ENCODE assay signal across 14 mouse cellular contexts in genomic region chr4:119895504-119895903, GRCm38 (mm10).
DNase-seq lines count a peak whose midpoint lies in the region; ATAC-seq and TF ChIP-seq lines count a peak whose summit lies in the region.
"Had no signal": no experiment of that assay in that cellular context is flagged by ENCODE, and none has a peak within 500 bp of the region (broad histone marks: within the 10 kb centered on the region; RNA-seq: fewer than 3 reads in every experiment).

No protein-coding gene starts in this region.

- no peak for ATAC-seq in forebrain, embryonic 11.5 days (replicated peaks; ENCODE audit: low FRiP score)
- no peak for ATAC-seq in forebrain, embryonic 12.5 days (ENCODE audit: low FRiP score)
- ATAC-seq in lung, postnatal 0 days, result no peak; the same call in 1 of the 2 replicates
- peak; percentile 58 for ATAC-seq in liver, embryonic 13.5 days (ENCODE audit: low read depth)
- ATAC-seq in midbrain, embryonic 16.5 days, result peak; percentile 15; the same call in 1 of the 2 replicates
- ATAC-seq in kidney, embryonic 14.5 days (ENCODE audit: low FRiP score, low TSS enrichment), result no peak
- ATAC-seq: Patski had no signal

- no peak for TF ChIP-seq EP300 in lung, postnatal 0 days (IDR thresholded peaks at IDR 0.05)

- no peaks in the 10 kb centered on the region for H3K9me3 ChIP-seq in forebrain, embryonic 11.5 days (ENCODE audit: control insufficient read depth, low read length)
- no peaks in the 10 kb centered on the region for H3K9me3 ChIP-seq in forebrain, embryonic 12.5 days
- H3K9me3 ChIP-seq in lung, postnatal 0 days (ENCODE audit: low read length), result no peaks in the 10 kb centered on the region
- H3K9me3 ChIP-seq in liver, embryonic 13.5 days (replicated peaks), result no peaks in the 10 kb centered on the region
- no peaks in the 10 kb centered on the region for H3K9me3 ChIP-seq in midbrain, embryonic 16.5 days (replicated peaks; ENCODE audit: control insufficient read depth, low read length, poor library complexity, severe bottlenecking)
- H3K9me3 ChIP-seq in kidney, embryonic 14.5 days (ENCODE audit: control insufficient read depth, low read length), result no peaks in the 10 kb centered on the region
- H3K9me3 ChIP-seq: kidney, embryonic 15.5 days had no signal

- no peak overlapping the region for H3K9ac ChIP-seq in forebrain, embryonic 11.5 days (ENCODE audit: low read length)
- H3K9ac ChIP-seq in forebrain, embryonic 12.5 days, result no peak overlapping the region
- no peak overlapping the region for H3K9ac ChIP-seq in lung, postnatal 0 days (replicated peaks; ENCODE audit: low read depth)
- H3K9ac ChIP-seq in liver, embryonic 13.5 days, result peak overlapping the region; percentile 61
- H3K9ac ChIP-seq in midbrain, embryonic 16.5 days (ENCODE audit: low read depth, low read length), result no peak overlapping the region
- no peak overlapping the region for H3K9ac ChIP-seq in kidney, embryonic 14.5 days (ENCODE audit: low read depth, low read length)
- H3K9ac ChIP-seq: kidney, embryonic 15.5 days had no signal

- H3K27me3 ChIP-seq in forebrain, embryonic 11.5 days (ENCODE audit: control insufficient read depth, insufficient read depth, low read length), result no peaks in the 10 kb centered on the region
- H3K27me3 ChIP-seq in forebrain, embryonic 12.5 days, result no peaks in the 10 kb centered on the region
- no peaks in the 10 kb centered on the region for H3K27me3 ChIP-seq in lung, postnatal 0 days (replicated peaks; ENCODE audit: insufficient read depth, low read length)
- H3K27me3 ChIP-seq in liver, embryonic 13.5 days, result no peaks in the 10 kb centered on the region
- H3K27me3 ChIP-seq in midbrain, embryonic 16.5 days (ENCODE audit: control insufficient read depth, insufficient read depth, low read depth, low read length), result no peaks in the 10 kb centered on the region
- H3K27me3 ChIP-seq in kidney, embryonic 14.5 days (ENCODE audit: control insufficient read depth, insufficient read depth, low read length), result no peaks in the 10 kb centered on the region
- H3K27me3 ChIP-seq: kidney, embryonic 15.5 days; Patski had no signal

- WGBS in forebrain, embryonic 11.5 days, result 83% methylated on average over 5 of the region's 5 CpGs
- 82% methylated on average over 5 of the region's 5 CpGs for WGBS in forebrain, embryonic 12.5 days
- 62% methylated on average over 5 of the region's 5 CpGs for WGBS in lung, postnatal 0 days
- WGBS in liver, embryonic 13.5 days (ENCODE audit: insufficient replicate concordance), result 46% methylated on average over 5 of the region's 5 CpGs
- WGBS in midbrain, embryonic 16.5 days, result 77% methylated on average over 5 of the region's 5 CpGs
- WGBS in kidney, embryonic 14.5 days, result 55% methylated on average over 5 of the region's 5 CpGs

- 0 out of 2 replicates have a peak, but pooled peaks cover 2% of the 10 kb centered on the region for H3K4me1 ChIP-seq in forebrain, embryonic 11.5 days (replicated peaks; ENCODE audit: control insufficient read depth, insufficient read depth, low read length)
- H3K4me1 ChIP-seq in forebrain, embryonic 12.5 days, result peaks cover 5% of the 10 kb centered on the region; the same call in 1 of the 2 replicates
- H3K4me1 ChIP-seq in lung, postnatal 0 days (ENCODE audit: insufficient read depth, low read depth, low read length), result no peaks in the 10 kb centered on the region
- H3K4me1 ChIP-seq in liver, embryonic 13.5 days (replicated peaks), result peaks cover 37% of the 10 kb centered on the region
- H3K4me1 ChIP-seq in midbrain, embryonic 16.5 days (ENCODE audit: control insufficient read depth, insufficient read depth, low read length), result 0 out of 2 replicates have a peak, but pooled peaks cover 3% of the 10 kb centered on the region
- no peaks in the 10 kb centered on the region for H3K4me1 ChIP-seq in kidney, embryonic 14.5 days (ENCODE audit: control insufficient read depth, insufficient read depth, low read length)
- H3K4me1 ChIP-seq: kidney, embryonic 15.5 days had no signal

- H3K4me3 ChIP-seq in forebrain, embryonic 11.5 days (ENCODE audit: low read depth, low read length), result no peak overlapping the region
- no peak overlapping the region for H3K4me3 ChIP-seq in forebrain, embryonic 12.5 days (replicated peaks)
- no peak overlapping the region for H3K4me3 ChIP-seq in lung, postnatal 0 days (ENCODE audit: low read depth, low read length)
- H3K4me3 ChIP-seq in liver, embryonic 13.5 days (replicated peaks), result 0 out of 2 replicates have a peak overlapping the region, but pooled peaks have one; percentile 16
- no peak overlapping the region for H3K4me3 ChIP-seq in midbrain, embryonic 16.5 days (ENCODE audit: low read depth, low read length)
- no peak overlapping the region for H3K4me3 ChIP-seq in kidney, embryonic 14.5 days (ENCODE audit: low read length)
- H3K4me3 ChIP-seq: kidney, embryonic 15.5 days; myocyte had no signal

- TF ChIP-seq CTCF in lung, postnatal 0 days (IDR thresholded peaks at IDR 0.05), result no peak

- no peak overlapping the region for H3K4me2 ChIP-seq in forebrain, embryonic 11.5 days (ENCODE audit: low read depth, low read length, severe bottlenecking)
- H3K4me2 ChIP-seq in forebrain, embryonic 12.5 days, result no peak overlapping the region
- no peak overlapping the region for H3K4me2 ChIP-seq in lung, postnatal 0 days (replicated peaks; ENCODE audit: low read depth, low read length)
- peak overlapping the region; percentile 64 for H3K4me2 ChIP-seq in liver, embryonic 13.5 days
- no peak overlapping the region for H3K4me2 ChIP-seq in midbrain, embryonic 16.5 days (ENCODE audit: low read length)
- H3K4me2 ChIP-seq in kidney, embryonic 14.5 days (replicated peaks; ENCODE audit: low read depth, low read length), result no peak overlapping the region
- H3K4me2 ChIP-seq: kidney, embryonic 15.5 days had no signal

- H3K36me3 ChIP-seq in forebrain, embryonic 11.5 days (ENCODE audit: control insufficient read depth, insufficient read depth, low read length), result no peaks in the 10 kb centered on the region
- H3K36me3 ChIP-seq in forebrain, embryonic 12.5 days (replicated peaks), result no peaks in the 10 kb centered on the region
- no peaks in the 10 kb centered on the region for H3K36me3 ChIP-seq in lung, postnatal 0 days (ENCODE audit: insufficient read depth, low read length)
- H3K36me3 ChIP-seq in liver, embryonic 13.5 days, result no peaks in the 10 kb centered on the region
- H3K36me3 ChIP-seq in midbrain, embryonic 16.5 days (ENCODE audit: control insufficient read depth, insufficient read depth, low read length), result no peaks in the 10 kb centered on the region
- no peaks in the 10 kb centered on the region for H3K36me3 ChIP-seq in kidney, embryonic 14.5 days (ENCODE audit: control insufficient read depth, insufficient read depth, low read length)
- H3K36me3 ChIP-seq: kidney, embryonic 15.5 days had no signal

- no peak overlapping the region for H3K27ac ChIP-seq in forebrain, embryonic 11.5 days (ENCODE audit: low read depth, low read length)
- H3K27ac ChIP-seq in forebrain, embryonic 12.5 days, result no peak overlapping the region
- H3K27ac ChIP-seq in lung, postnatal 0 days (ENCODE audit: low read length), result 0 out of 2 replicates have a peak overlapping the region, but pooled peaks have one; percentile 43
- H3K27ac ChIP-seq in liver, embryonic 13.5 days, result peak overlapping the region; percentile 91
- H3K27ac ChIP-seq in midbrain, embryonic 16.5 days (ENCODE audit: low read length), result peak overlapping the region; percentile 77
- H3K27ac ChIP-seq in kidney, embryonic 14.5 days (ENCODE audit: low read depth, low read length), result no peak overlapping the region
- H3K27ac ChIP-seq: kidney, embryonic 15.5 days had no signal

- DNase-seq in forebrain, embryonic 11.5 days (ENCODE audit: low spot score), result peak; percentile 29
- DNase-seq in lung, postnatal 0 days (ENCODE audit: low spot score), result no peak
- DNase-seq in lung, postnatal 36 days, result no peak
- no peak for DNase-seq in liver, embryonic 13.5 days
- no peak for DNase-seq in adrenal gland, postnatal 10 days
- DNase-seq: cerebellum, postnatal 10 days; heart, postnatal 10 days; lung, adult 18-20 months had no signal

Comparison
In these comparisons a context has a peak if more than half of its experiments do, and no peak if none do; other contexts are left out.
1. ATAC-seq: peak in liver, embryonic 13.5 days (single experiment) and midbrain, embryonic 16.5 days (single experiment); none in forebrain, embryonic 11.5 days (single experiment), forebrain, embryonic 12.5 days (single experiment), lung, postnatal 0 days (single experiment) and kidney, embryonic 14.5 days (single experiment).
2. H3K27ac ChIP-seq: peak in lung, postnatal 0 days (single experiment), liver, embryonic 13.5 days (single experiment) and midbrain, embryonic 16.5 days (single experiment); none in forebrain, embryonic 11.5 days (single experiment), forebrain, embryonic 12.5 days (single experiment) and kidney, embryonic 14.5 days (single experiment).